Comparison of ENCODE assay signal across 9 mouse cellular contexts in genomic region chr16:94536417-94537158, GRCm38 (mm10). TPM values are rescaled to one million over a fixed set of nuclear protein-coding genes. Genes with fewer than 3 reads are reported as not detected.
A peak's percentile ranks its signal among the peaks of the same experiment; 100 is the strongest.
DNase-seq lines count a peak whose midpoint lies in the region; ATAC-seq and TF ChIP-seq lines count a peak whose summit lies in the region.
"Had no signal": no experiment of that assay in that cellular context is flagged by ENCODE, and none has a peak within 500 bp of the region (broad histone marks: within the 10 kb centered on the region; RNA-seq: fewer than 3 reads in every experiment).

No protein-coding gene starts in this region.

- WGBS in cerebellum, adult 2 months = 30% methylated on average over 7 of the region's 7 CpGs
- WGBS in heart, postnatal 0 days = 61% methylated on average over 7 of the region's 7 CpGs
- 70% methylated on average over 7 of the region's 7 CpGs for WGBS in liver, embryonic 15.5 days (ENCODE audit: insufficient replicate concordance)
- 84% methylated on average over 7 of the region's 7 CpGs for WGBS in midbrain, postnatal 0 days

- no peaks in the 10 kb centered on the region for H3K27me3 ChIP-seq in cerebellum, adult 2 months (ENCODE audit: control insufficient read depth, insufficient read depth, low read length)
- H3K27me3 ChIP-seq in heart, postnatal 0 days (ENCODE audit: control insufficient read depth, insufficient read depth, low read length) = no peaks in the 10 kb centered on the region
- H3K27me3 ChIP-seq in liver, embryonic 15.5 days = no peaks in the 10 kb centered on the region
- H3K27me3 ChIP-seq in midbrain, postnatal 0 days (ENCODE audit: insufficient read depth, low read length) = no peaks in the 10 kb centered on the region

- no peaks in the 10 kb centered on the region for H3K9me3 ChIP-seq in heart, postnatal 0 days (replicated peaks; ENCODE audit: control insufficient read depth, low read length)
- H3K9me3 ChIP-seq in liver, embryonic 15.5 days (replicated peaks) = no peaks in the 10 kb centered on the region
- H3K9me3 ChIP-seq in midbrain, postnatal 0 days (ENCODE audit: low read length) = no peaks in the 10 kb centered on the region

- TF ChIP-seq EP300 in heart, postnatal 0 days (IDR thresholded peaks at IDR 0.05; ENCODE audit: low read depth) = 0 out of 2 replicates have a peak, but pooled peaks have one; percentile 25

- 0 out of 2 replicates have a peak overlapping the region, but pooled peaks have one; percentile 15 for H3K4me2 ChIP-seq in heart, postnatal 0 days (ENCODE audit: low read depth, low read length)
- H3K4me2 ChIP-seq in liver, embryonic 15.5 days = no peak overlapping the region
- no peak overlapping the region for H3K4me2 ChIP-seq in midbrain, postnatal 0 days (ENCODE audit: low read depth, low read length, poor library complexity, severe bottlenecking)

- peak; percentile 80 for ATAC-seq in heart, postnatal 0 days (ENCODE audit: insufficient read depth, low read depth)
- ATAC-seq in liver, embryonic 15.5 days (ENCODE audit: insufficient read depth) = 0 out of 2 replicates have a peak, but pooled peaks have one; percentile 35
- no peak for ATAC-seq in midbrain, postnatal 0 days (ENCODE audit: low FRiP score)

- H3K4me1 ChIP-seq in cerebellum, adult 2 months (ENCODE audit: control insufficient read depth, insufficient read depth, low read length) = peaks cover 13% of the 10 kb centered on the region
- H3K4me1 ChIP-seq in heart, postnatal 0 days (ENCODE audit: control insufficient read depth, insufficient read depth) = peaks cover 16% of the 10 kb centered on the region
- H3K4me1 ChIP-seq in liver, embryonic 15.5 days (replicated peaks) = peaks cover 10% of the 10 kb centered on the region
- H3K4me1 ChIP-seq in midbrain, postnatal 0 days (ENCODE audit: insufficient read depth, low read length) = no peaks in the 10 kb centered on the region

- H3K27ac ChIP-seq in cerebellum, adult 2 months (ENCODE audit: insufficient read depth, low read length) = peak overlapping the region; percentile 86
- H3K27ac ChIP-seq in heart, postnatal 0 days (ENCODE audit: low read depth) = peak overlapping the region; percentile 80
- H3K27ac ChIP-seq in liver, embryonic 15.5 days (replicated peaks) = peak overlapping the region; percentile 55
- no peak overlapping the region for H3K27ac ChIP-seq in midbrain, postnatal 0 days (ENCODE audit: low read depth, low read length)

- intact Hi-C loops in left cerebral cortex, postnatal 25 days (cut with DNase I) = no loop called here

- H3K4me3 ChIP-seq in cerebellum, adult 2 months (replicated peaks; ENCODE audit: insufficient read depth, low read depth, low read length) = peak overlapping the region; percentile 13
- H3K4me3 ChIP-seq in heart, postnatal 0 days (ENCODE audit: low read depth, low read length) = no peak overlapping the region
- H3K4me3 ChIP-seq in liver, embryonic 15.5 days (replicated peaks) = no peak overlapping the region
- no peak overlapping the region for H3K4me3 ChIP-seq in midbrain, postnatal 0 days (ENCODE audit: low read depth, low read length)

- peak; percentile 78 for DNase-seq in Muller cell, postnatal 12 days (ENCODE audit: inconsistent ontology term)
- peak; percentile 61 to 84 for DNase-seq in cerebellum, adult 2 months
- DNase-seq in heart, postnatal 0 days (ENCODE audit: low spot score) = peak; percentile 74
- no peak for DNase-seq in c-Kit-positive CD71-positive TER-119-positive erythroid progenitor cells, embryonic 14.5 days (ENCODE audit: low spot score)
- DNase-seq in right cerebral cortex, postnatal 36 days (ENCODE audit: low spot score in 2 of 2) = no peak
- DNase-seq in midbrain, postnatal 0 days (ENCODE audit: low spot score) = no peak
- DNase-seq in left cerebral cortex, postnatal 25 days (ENCODE audit: low spot score in 2 of 2) = no peak
- DNase-seq: layer of hippocampus, adult 9-11 months had no signal

- H3K9ac ChIP-seq in heart, postnatal 0 days (replicated peaks; ENCODE audit: low read depth, low read length) = no peak overlapping the region
- H3K9ac ChIP-seq in liver, embryonic 15.5 days = no peak overlapping the region
- H3K9ac ChIP-seq in midbrain, postnatal 0 days (replicated peaks; ENCODE audit: low read length, poor library complexity, severe bottlenecking) = no peak overlapping the region

- TF ChIP-seq POLR2A in cerebellum, adult 2 months (IDR thresholded peaks at IDR 0.05; ENCODE audit: borderline replicate concordance, insufficient read depth, low read length) = no peak

- no peaks in the 10 kb centered on the region for H3K36me3 ChIP-seq in heart, postnatal 0 days (replicated peaks; ENCODE audit: control insufficient read depth, insufficient read depth, low read length)
- no peaks in the 10 kb centered on the region for H3K36me3 ChIP-seq in liver, embryonic 15.5 days (replicated peaks)
- H3K36me3 ChIP-seq in midbrain, postnatal 0 days (ENCODE audit: insufficient read depth, low read length) = no peaks in the 10 kb centered on the region

- no peak for TF ChIP-seq CTCF in cerebellum, adult 2 months (IDR thresholded peaks at IDR 0.05; ENCODE audit: borderline replicate concordance, insufficient read depth, low read depth, low read length)
- no peak for TF ChIP-seq CTCF in heart, postnatal 0 days (IDR thresholded peaks at IDR 0.05; ENCODE audit: low read depth)
- no peak for TF ChIP-seq CTCF in midbrain, postnatal 0 days (IDR thresholded peaks at IDR 0.05)

RNA-seq across cellular contexts. Expression of gene Vps26c, which starts 10.0 kb away (rescaled TPM):
- polyA plus RNA-seq in cerebellum, adult 2 months (2012; rRNA removed) = 54.8 and 57.8 TPM in 2 replicates
- 39.7 and 55.8 TPM in 2 replicates for total RNA-seq in heart, postnatal 0 days (2014; rRNA removed; ENCODE audit: low replicate concordance)
- polyA plus RNA-seq in heart, postnatal 0 days (2015; fragmentation: Nextera tagmentation; extraction: Ambion mirVana) = 35.6 and 37.2 TPM in 2 replicates
- 19.2 and 20.6 TPM in 2 replicates for polyA plus RNA-seq in liver, embryonic 15.5 days (2015; fragmentation: Nextera tagmentation; extraction: Ambion mirVana)
- total RNA-seq in midbrain, postnatal 0 days (2014; rRNA removed) = 66.2 and 74.8 TPM in 2 replicates
- polyA plus RNA-seq in midbrain, postnatal 0 days (2015; fragmentation: Nextera tagmentation; extraction: Ambion mirVana) = 63.0 and 65.4 TPM in 2 replicates
- total RNA-seq in left cerebral cortex, postnatal 25 days (2021) = 10 to 100 TPM; 29.4 to 33.7 TPM

RNA-seq across cellular contexts. Expression of gene Dyrk1a, which starts 33.2 kb away (rescaled TPM):
- polyA plus RNA-seq in cerebellum, adult 2 months (2012; rRNA removed) = 41.7 and 42.8 TPM in 2 replicates
- 55.2 and 90.3 TPM in 2 replicates for total RNA-seq in heart, postnatal 0 days (2014; rRNA removed; ENCODE audit: low replicate concordance)
- polyA plus RNA-seq in heart, postnatal 0 days (2015; fragmentation: Nextera tagmentation; extraction: Ambion mirVana) = 6.9 and 7.7 TPM in 2 replicates
- polyA plus RNA-seq in liver, embryonic 15.5 days (2015; fragmentation: Nextera tagmentation; extraction: Ambion mirVana) = 4.3 and 4.4 TPM in 2 replicates
- total RNA-seq in midbrain, postnatal 0 days (2014; rRNA removed) = 93.5 and 94.2 TPM in 2 replicates
- polyA plus RNA-seq in midbrain, postnatal 0 days (2015; fragmentation: Nextera tagmentation; extraction: Ambion mirVana) = 11.7 and 13.7 TPM in 2 replicates
- 10 to 100 TPM; 88.1 to 92.8 TPM for total RNA-seq in left cerebral cortex, postnatal 25 days (2021)

Comparison
In these comparisons a context has a peak if more than half of its experiments do, and no peak if none do; other contexts are left out.
1. DNase-seq: peak in Muller cell, postnatal 12 days (single experiment), cerebellum, adult 2 months (2 of 2) and heart, postnatal 0 days (single experiment); none in c-Kit-positive CD71-positive TER-119-positive erythroid progenitor cells, embryonic 14.5 days (single experiment), right cerebral cortex, postnatal 36 days (0 of 2), midbrain, postnatal 0 days (single experiment) and left cerebral cortex, postnatal 25 days (0 of 2).